Mouse (Mus musculus) liver, adult 2 months (tissue): Measurements from ENCODE around the gene Rtn4rl2. TPM values are rescaled to one million over a fixed set of nuclear protein-coding genes. Genes with fewer than 3 reads are reported as not detected.

Experiments
- DNase-seq: peaks from one replicate; pipeline ENCODE4 v3.0.0-alpha.2; 2011; ENCODE audit warnings: low read depth, low spot score; ENCODE audit errors: extremely low read depth
- H3K27ac ChIP-seq: fragments of 200-500 bp; replicated peaks from 2 replicates; pipeline ENCODE4 v1.5.1; 2012; ENCODE audit warnings: low read depth, mild to moderate bottlenecking, control low read depth, inconsistent platforms, low read length; ENCODE audit not compliant: insufficient read depth
- H3K27me3 ChIP-seq: fragments of 200-500 bp; 2 replicates; pipeline ENCODE4 v1.6.1; 2012; ENCODE audit warnings: mild to moderate bottlenecking, moderate library complexity, low read length, inconsistent platforms; ENCODE audit not compliant: control insufficient read depth, insufficient read depth
- H3K36me3 ChIP-seq: fragments of 200-500 bp; 2 replicates; pipeline ENCODE4 v1.6.1; 2012; ENCODE audit warnings: low read length, inconsistent platforms; ENCODE audit not compliant: control insufficient read depth, insufficient read depth
- H3K4me1 ChIP-seq: fragments of 200-500 bp; 2 replicates; pipeline ENCODE4 v1.6.1; 2011; ENCODE audit warnings: low read length; ENCODE audit not compliant: control insufficient read depth, insufficient read depth
- H3K4me3 ChIP-seq: fragments of 200-500 bp; 2 replicates; pipeline ENCODE4 v1.5.1; 2011; ENCODE audit warnings: low read depth, mild to moderate bottlenecking, control low read depth, low read length, moderate library complexity; ENCODE audit not compliant: insufficient read depth
- H3K79me2 ChIP-seq: fragments of 200-500 bp; 2 replicates; pipeline ENCODE4 v1.6.1; 2012; ENCODE audit warnings: inconsistent platforms, mild to moderate bottlenecking, low read length, moderate library complexity; ENCODE audit not compliant: control insufficient read depth, insufficient read depth
- H3K9ac ChIP-seq: fragments of 200-500 bp; 2 replicates; pipeline ENCODE4 v1.6.1; 2012; ENCODE audit warnings: low read depth, mild to moderate bottlenecking, control low read depth, inconsistent platforms, low read length
- CTCF ChIP-seq: fragments of 200-500 bp; IDR thresholded peaks from 2 replicates; pipeline ENCODE4 v1.5.1; 2011; ENCODE audit warnings: low read depth, low read length, control low read depth
- POLR2A ChIP-seq: fragments of 200-500 bp; IDR thresholded peaks from 2 replicates; pipeline ENCODE4 v1.6.1; 2011; ENCODE audit warnings: low read length, control low read depth; ENCODE audit not compliant: insufficient read depth; ENCODE audit errors: extremely low read depth
- WGBS: fragments of 180-500 bp; shearing (Covaris S2); methylation state at CpG from one replicate; pipeline ENCODE4 v1.1.7; 2018; 5-methylcytosine and 5-hydroxymethylcytosine counted together
- polyA plus RNA-seq: library from polyadenylated mRNA; depleted of rRNA; stranded (reverse); fragments of >200 nt; gene quantifications from 2 replicates; pipeline ENCODE4 v1.2.3, GENCODE M21; 2012
- total RNA-seq: library from RNA; depleted of rRNA; stranded (reverse); fragments of >200 nt; gene quantifications from 2 replicates; pipeline ENCODE4 v1.2.3, GENCODE M21; 2014

Rtn4rl2 gene
- total and polyA plus RNA-seq, 2 experiments: 0.50 TPM; not detected in 1

DNA sequence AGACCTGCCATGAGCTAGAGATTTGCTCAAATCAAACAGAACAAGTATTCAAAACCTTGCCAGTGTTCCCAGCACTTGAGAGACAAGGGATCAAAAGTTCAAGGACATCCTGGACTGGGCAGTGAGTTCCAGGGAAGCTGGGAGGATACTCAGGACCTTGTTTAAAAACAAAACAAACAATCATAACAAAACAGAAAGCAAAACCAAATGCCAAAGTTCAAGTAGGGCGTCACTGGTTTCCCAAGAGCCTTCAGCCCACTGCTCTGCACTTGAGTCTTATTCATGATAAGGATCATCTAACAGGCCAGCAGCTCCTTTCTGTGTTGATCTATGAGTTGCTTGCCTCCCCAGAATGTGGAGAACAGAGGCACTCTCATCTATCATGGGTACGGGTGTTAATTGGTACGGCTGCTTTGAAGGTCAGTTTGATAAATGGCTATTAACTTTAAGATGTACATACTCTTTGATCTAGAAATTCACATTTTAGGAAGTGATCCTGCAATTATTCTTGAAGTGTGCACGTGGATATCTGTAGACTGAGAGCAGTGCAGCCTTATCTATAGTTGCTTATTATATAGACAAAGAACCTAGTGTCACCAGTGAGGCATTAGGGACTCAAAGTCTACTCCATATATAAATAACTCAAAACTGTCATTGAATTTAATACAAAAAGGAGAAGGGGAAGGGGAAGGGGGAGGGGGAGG, 9.1 kb upstream of the Rtn4rl2 start:
- 57% methylated on average over 4 of the region's 4 CpGs for WGBS
- Histone ChIP-seq H3K4me1 (peaks cover 3% of the 10 kb centered on the region; the same call in 1 of the 2 replicates), H3K27me3 (no peaks in the 10 kb centered on the region), H3K4me3 (no peak overlapping the region), H3K36me3 (no peaks in the 10 kb centered on the region), H3K9ac (no peak overlapping the region), H3K27ac (peak overlapping the region; percentile 47; the same call in 1 of the 2 replicates), H3K79me2 (no peaks in the 10 kb centered on the region)
- DNase-seq: peak; percentile 86
- TF ChIP-seq POLR2A (no peak), CTCF (no peak)

DNA sequence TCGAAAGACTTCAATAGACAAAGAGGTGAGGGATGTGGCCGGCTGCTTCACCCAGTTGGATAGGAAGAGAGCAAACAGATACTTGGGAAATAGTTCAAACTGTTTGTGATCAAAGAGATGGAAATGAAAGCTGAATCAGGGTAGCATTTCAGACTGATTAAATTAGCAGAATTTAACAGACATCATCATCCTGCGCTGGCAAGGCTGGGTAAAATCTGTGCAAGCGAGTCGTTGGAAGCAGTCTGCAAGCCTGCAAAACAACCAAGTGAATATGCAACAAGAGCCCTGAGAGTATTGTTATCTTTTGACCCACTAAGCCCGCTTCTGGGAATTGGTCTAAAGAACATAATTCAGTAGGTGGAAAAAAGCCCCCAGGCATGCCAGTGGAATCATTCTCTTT, 6.8 kb upstream of the Rtn4rl2 start:
- peaks cover 3% of the 10 kb centered on the region; the same call in 1 of the 2 replicates for H3K4me1 ChIP-seq
- no peak overlapping the region for H3K9ac ChIP-seq
- no peaks in the 10 kb centered on the region for H3K36me3 ChIP-seq
- no peak for TF ChIP-seq CTCF
- TF ChIP-seq POLR2A: no peak
- no peak overlapping the region for H3K4me3 ChIP-seq
- whole genome bisulfite sequencing: 25% methylated on average over 6 of the region's 6 CpGs
- H3K27me3 ChIP-seq: no peaks in the 10 kb centered on the region
- peak; percentile 80 for DNase-seq
- no peaks in the 10 kb centered on the region for H3K79me2 ChIP-seq
- H3K27ac ChIP-seq: no peak overlapping the region

DNA sequence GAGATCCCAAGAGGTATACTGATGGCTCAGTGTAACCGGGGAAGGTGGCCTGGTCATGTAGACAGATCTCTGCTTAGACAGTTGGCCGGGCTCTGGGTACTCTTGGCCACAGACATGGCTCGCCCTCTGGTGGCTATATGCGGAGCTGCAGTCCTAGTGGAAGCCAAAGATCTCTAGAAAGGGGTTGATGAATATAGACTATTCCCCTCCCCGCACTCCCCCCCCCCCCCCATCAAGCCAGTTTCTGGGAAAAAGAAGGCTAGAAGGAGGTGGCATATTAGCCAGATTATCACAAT, 3.5 kb upstream of the Rtn4rl2 start:
- peak; percentile 93 for TF ChIP-seq CTCF
- no peak for TF ChIP-seq POLR2A
- Histone ChIP-seq H3K79me2 (no peaks in the 10 kb centered on the region), H3K36me3 (no peaks in the 10 kb centered on the region), H3K27me3 (peaks cover 11% of the 10 kb centered on the region), H3K9ac (no peak overlapping the region), H3K4me1 (peaks cover 4% of the 10 kb centered on the region; the same call in 1 of the 2 replicates), H3K4me3 (no peak overlapping the region), H3K27ac (no peak overlapping the region)
- peak; percentile 55 for DNase-seq
- under 1% methylated on average over 5 of the region's 5 CpGs for WGBS

DNA sequence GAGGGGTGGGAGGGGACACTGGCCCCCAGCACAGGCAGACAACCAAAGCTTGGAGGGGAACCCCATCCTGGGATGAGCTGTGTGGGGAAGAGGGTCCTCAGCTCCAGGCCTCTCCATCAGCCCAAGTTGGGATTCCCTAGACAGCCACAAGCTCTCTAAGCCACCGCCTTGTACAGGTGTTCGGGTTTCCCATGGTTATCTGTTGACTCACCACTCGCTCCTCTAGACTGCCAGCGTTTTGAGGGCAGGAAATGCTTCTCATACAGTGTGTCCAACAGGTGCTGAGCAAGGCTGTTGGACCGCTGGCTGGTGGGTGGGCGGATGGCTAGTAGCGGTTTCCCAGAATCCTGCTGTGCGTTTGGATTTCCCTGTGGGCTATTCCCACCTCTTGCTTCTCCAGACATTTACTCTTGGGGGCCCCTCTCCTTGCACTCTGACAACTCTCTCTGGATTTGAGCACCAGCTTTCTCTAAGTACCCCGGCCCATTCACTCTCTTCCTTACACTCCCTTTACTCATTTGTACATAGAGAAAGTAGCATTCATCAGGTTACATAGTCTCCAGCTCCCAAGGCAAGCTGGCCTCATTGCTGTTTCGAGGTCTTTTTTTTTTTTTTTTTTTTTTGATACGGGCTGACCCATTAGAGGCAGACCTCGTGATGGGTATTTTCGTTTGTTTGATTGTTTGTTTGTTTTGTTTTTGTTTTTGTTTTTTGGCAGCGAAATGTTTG, 3.0 kb upstream of the Rtn4rl2 start:
- DNase-seq: no peak
- peaks cover 11% of the 10 kb centered on the region for H3K27me3 ChIP-seq

DNA sequence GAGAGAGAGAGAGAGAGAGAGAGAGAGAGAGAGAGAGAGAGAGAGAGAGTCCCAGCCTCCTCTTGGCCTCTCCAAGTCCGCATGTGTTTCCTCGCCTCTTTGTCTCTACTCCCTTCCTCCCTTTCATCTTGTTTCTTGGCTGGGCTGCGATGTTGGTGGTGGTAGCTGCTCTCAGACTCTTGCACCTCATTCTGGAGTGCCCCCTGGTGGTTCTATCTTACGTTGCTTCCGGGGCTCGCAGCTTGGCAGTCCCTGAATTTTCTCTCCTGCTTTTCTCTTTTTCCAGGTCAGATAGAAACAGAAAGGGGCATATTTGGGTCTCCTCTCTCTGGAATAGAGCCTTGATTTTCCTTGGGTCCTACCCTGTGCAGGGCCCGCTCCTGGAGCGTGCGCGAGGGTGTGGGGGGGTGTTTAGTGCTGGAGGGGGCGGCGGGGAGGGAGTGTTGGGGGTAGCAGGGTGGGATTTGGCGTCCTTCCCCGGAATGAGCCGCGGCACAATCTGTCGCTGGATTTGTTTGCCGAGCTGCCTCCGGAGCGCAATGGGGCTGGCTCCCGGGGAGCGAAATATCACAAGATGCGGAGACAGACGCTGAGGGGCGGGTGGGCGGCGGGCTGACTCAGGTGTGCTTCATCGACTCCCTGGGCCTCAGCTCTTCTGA, 2.3 kb upstream of the Rtn4rl2 start:
- 10% methylated on average over 28 of the region's 28 CpGs for WGBS
- H3K27me3 ChIP-seq: peaks cover 11% of the 10 kb centered on the region
- peaks cover 8% of the 10 kb centered on the region; the same call in 1 of the 2 replicates for H3K4me1 ChIP-seq

More for the DNA sequence above, 3.0 kb upstream of the Rtn4rl2 start:
- no peaks in the 10 kb centered on the region for H3K36me3 ChIP-seq
- 21% methylated on average over 14 of the region's 14 CpGs for WGBS
- H3K4me1 ChIP-seq: peaks cover 4% of the 10 kb centered on the region; the same call in 1 of the 2 replicates
- TF ChIP-seq POLR2A (no peak), CTCF (no peak)
- H3K27ac ChIP-seq: no peak overlapping the region
- no peak overlapping the region for H3K9ac ChIP-seq
- peak overlapping the region; percentile 6; the same call in 1 of the 2 replicates for H3K4me3 ChIP-seq
- no peaks in the 10 kb centered on the region for H3K79me2 ChIP-seq

More for the DNA sequence above, 2.3 kb upstream of the Rtn4rl2 start:
- TF ChIP-seq POLR2A (no peak), CTCF (peak; percentile 74)
- Histone ChIP-seq H3K4me3 (peak overlapping the region; percentile 6; the same call in 1 of the 2 replicates), H3K27ac (no peak overlapping the region), H3K9ac (no peak overlapping the region), H3K36me3 (no peaks in the 10 kb centered on the region), H3K79me2 (no peaks in the 10 kb centered on the region)
- peak; percentile 44 for DNase-seq
